Mouse (Mus musculus) left cerebral cortex, adult 18-20 months (tissue): ENCODE data around the gene Palm. TPM values are rescaled to one million over a fixed set of nuclear protein-coding genes. Genes with fewer than 3 reads are reported as not detected.
A peak's percentile ranks its signal among the peaks of the same experiment; 100 is the strongest.

ENCODE experiments used
- DNase-seq, 2 experiments: peaks; one replicate each; pipeline ENCODE4 v3.0.0; 2021 to 2022; ENCODE audit warnings: low spot score in 2 of 2, mixed read lengths in 1 of 2
- total RNA-seq, 2 experiments: library from RNA; stranded (reverse); gene quantifications; 2 replicates each; pipeline ENCODE4 v1.2.3; 2021

Gene Palm
- total RNA-seq, 2 experiments from 2014 or later: 290 to 308 TPM

DNA sequence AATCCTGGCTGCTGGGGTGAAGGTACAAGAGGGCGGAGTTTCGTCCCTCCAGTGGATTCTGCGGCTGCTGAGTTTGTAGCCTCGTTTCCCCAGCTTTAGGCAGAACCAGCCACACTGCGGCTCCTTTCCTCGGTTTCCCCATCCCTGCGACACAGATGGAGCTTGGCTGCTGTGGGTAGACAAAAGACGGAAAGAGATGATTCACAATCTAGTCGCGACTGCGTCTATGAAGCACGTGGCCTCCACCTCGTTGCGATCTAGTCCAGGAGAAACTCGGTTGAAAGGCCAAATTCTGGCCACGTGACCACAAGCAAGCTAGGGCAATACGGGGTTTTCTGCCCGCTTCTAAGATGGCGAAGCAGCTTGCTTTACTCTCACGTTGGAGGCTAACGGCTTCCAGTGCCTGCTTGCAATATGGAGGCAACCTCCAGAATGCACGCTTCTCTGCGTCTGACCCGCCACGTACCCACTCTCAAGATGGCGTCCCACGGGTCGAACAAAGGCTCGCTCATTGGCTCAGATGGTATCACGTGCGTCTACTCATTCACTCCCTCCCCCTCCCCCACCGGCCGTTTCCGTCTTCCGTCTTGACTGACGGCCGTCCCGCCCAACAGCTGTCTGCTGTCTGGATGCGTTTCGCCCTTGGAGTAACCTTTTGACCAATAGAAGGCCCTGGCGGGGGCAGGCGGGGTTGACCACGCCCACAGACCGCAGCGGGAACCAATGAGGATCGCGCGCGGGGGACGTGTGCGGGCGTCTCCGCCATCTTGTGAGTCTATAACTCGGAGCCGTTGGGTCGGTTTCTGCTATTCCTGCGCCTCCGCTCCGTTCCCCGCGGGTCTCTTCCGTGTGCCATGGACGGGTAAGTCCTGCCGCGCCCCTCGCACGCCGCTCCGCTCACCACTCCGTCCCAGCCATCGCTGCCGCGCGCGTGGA, 60.8 kb downstream of the Palm start, which contains the start of gene Ptbp1:
Ptbp1 (plus strand) TSS at position 568 of the 936 bp plus-strand sequence.
- DNase-seq: peak; percentile 99

DNA sequence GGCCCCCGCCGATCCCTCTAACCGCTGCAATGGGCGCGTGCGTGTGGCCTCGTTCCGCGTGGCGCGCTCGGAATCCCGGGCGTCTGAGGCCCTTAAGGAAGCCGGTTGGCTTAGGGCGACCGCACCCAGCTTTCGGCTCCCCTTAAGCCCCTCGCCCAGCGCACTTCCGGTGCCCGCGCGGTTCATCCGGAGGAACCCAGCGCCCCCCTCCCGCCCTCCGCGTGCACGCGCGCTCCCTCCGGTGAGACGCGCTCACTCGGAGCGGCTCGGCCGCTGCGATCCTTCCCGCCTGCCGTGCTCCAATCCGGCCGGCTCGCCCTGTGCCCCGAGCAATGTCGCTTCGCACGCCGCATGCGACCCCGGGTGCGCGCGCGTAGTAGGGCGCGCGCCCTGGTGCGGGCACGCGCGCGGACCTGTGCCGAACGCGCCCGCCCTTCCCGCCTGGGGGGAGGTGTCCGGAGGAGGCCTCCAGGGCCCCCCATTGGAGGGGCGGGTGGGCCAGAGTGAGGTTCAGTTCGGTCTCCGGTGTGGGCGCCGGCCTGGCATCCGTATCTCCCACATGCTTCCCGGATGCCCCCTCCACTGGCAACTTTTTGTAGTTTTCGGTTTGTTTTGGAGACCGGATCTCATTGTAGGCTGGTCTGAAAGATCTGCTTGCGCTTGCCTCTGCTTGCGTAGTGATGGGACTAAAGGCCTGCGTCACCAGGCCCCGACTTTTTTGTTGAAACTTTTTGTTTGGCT, 61.6 kb downstream of the Palm start:
- DNase-seq: peak; percentile 43 to 53

DNA sequence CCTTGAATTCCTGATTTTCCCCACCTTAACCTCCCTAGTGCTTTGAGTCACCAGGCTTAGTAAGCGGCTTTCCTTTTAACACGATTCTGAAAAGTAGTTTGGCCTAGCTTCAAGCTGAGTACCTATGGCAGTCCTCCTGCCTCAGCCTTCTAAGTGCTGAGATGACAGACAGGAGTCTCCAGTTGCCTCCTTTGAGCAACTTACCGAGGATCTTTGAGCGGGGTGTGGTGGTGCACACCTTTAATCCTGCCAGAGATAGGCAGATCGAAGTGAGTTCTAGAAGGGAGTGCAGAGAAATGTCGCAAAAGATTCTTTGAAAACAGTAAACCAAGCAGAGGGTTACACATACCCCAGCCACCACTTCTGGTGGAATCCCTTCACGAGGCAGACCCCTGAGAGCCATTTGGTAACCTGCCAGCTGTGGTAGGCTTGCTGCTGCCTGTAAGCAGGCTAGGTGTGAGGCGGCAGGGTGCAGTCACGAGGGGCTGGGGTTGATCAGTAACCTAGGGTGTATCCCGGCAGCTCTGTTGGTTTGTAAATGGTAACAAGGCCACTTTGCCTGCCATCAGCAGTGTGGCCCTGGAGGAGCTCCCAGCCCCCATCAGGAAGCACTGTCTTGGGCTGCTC, 62.3 kb downstream of the Palm start:
- DNase-seq: no peak

DNA sequence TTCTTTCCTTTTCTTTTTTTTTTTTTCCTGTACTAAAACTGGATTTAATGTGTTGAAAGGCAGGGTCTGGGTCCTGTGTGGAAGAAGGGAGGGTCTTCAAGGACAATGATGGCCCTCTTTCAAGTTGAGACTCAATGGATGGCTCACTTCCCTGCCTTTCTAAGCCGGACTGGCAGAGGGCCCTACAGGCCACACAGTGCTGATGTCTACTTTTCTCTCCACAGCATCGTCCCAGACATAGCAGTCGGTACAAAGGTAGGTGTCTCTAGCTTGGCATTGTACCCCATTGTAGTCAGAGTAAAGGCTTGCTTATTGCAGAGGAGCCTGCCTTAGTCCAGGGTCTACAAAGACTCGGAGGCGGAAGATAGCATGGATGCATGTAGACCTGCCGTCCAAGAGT, 62.9 kb downstream of the Palm start:
- no peak for DNase-seq

DNA sequence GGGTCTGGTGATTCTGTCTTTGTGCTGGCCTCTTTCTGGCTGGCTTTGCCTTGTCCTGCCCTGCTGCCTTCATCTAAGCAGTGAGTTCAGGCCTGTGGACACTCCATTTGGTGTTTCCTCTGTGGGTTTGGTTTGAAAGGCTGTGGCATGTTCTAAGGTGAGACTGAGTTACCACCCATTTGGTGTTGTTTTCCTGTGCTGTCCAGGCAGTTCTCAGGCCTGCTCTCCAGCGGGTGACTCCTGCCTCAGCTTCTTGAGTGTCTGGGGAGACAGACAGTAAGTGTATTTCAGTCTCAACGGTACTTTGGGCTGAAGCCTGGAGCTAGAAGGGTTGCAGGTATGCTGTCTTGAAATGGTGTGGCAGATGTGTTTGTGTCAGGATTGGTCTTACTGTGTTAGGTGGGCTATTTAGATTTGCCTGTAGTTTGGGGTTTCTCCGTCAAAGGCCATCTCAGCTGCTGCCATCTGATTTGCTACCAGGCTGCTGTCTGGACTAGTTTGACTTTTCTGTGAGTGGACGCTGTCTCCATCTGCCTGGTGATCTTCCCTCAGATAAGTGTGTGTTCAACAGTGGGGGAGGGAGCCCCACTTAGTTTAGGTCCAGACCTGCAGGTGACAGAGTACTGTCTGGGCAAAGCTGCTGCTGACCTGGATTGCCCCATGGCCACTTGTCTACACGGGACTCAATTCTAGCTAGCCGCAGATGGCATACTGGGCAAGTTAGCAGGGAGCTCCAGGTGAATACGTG, 63.5 kb downstream of the Palm start:
- no peak for DNase-seq

DNA sequence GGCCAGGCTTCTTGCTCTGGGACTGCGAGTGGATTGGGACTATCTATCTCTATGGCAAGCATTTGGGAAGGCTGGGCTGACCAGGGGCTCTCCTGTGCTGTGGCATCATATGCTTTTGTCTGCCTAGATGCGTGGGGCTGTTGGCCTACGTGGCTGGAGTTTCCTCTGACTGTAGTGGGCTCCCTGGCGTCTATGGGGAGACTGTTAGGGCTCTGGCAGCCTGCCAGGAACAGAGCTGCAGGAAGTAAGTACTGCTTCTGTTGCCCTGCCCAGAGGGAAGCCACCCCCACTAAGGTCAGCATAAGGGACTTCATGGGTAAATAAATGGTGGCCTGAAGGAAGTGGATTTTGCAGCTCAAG, 64.1 kb downstream of the Palm start:
- no peak for DNase-seq

DNA sequence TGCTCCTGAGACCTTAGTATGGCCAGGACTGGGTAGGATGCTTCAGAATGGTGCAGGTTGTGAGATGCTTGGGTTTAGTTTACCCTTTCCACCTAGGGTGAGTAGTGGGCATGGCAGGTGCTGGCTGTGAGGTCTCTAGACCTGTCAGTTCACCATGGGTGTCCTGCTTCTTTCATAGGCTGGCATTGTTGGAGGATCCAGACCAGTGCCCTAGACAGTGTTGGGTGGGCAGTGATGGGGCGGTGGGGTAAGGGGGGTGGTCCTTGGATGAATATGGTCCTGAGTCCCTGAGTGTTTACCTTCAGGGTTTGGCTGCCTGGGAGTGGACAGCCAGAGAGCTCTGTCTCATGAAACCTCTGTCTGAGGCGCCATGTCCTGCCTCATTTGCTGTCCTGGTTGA, 64.5 kb downstream of the Palm start:
- no peak for DNase-seq

DNA sequence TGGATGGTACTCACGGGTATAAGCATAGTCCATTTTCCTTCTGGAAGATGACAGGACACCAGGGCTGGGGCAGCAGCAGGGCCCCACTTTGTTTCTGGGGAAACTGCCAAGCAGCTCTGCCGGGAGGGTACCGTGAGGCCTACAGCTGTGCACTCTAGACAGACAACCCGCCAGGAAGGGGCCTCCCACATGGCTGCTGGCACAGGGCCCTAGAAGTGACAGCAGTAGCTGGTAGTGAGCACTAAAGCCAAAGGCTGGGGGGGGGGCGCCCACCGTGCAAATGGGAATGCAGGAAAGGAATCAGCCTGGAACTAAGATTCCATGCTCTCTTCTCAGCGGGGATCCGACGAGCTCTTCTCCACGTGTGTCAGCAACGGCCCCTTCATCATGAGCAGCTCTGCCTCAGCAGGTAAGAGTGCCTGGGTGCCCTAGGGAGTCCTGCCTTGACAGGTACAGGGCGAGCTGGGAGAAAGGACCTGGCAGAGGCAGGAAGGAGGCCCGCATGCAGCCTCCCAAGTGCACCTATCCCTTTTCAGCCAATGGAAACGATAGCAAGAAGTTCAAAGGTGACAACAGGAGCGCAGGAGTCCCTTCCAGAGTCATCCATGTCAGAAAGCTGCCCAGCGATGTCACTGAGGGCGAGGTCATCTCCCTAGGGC, 65.2 kb downstream of the Palm start:
- DNase-seq: peak; percentile 66 to 71

DNA sequence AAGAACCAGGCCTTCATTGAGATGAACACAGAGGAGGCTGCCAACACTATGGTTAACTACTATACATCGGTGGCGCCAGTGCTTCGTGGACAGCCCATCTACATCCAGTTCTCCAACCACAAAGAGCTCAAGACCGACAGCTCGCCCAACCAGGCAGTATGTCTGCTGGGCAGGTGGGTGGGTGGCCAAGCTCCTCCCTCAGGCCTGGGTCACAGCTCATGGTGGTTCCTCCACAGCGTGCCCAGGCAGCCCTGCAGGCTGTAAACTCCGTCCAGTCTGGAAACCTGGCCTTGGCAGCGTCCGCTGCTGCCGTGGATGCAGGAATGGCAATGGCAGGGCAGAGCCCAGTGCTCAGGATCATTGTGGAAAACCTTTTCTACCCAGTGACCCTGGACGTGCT, 65.7 kb downstream of the Palm start:
- no peak for DNase-seq

DNA sequence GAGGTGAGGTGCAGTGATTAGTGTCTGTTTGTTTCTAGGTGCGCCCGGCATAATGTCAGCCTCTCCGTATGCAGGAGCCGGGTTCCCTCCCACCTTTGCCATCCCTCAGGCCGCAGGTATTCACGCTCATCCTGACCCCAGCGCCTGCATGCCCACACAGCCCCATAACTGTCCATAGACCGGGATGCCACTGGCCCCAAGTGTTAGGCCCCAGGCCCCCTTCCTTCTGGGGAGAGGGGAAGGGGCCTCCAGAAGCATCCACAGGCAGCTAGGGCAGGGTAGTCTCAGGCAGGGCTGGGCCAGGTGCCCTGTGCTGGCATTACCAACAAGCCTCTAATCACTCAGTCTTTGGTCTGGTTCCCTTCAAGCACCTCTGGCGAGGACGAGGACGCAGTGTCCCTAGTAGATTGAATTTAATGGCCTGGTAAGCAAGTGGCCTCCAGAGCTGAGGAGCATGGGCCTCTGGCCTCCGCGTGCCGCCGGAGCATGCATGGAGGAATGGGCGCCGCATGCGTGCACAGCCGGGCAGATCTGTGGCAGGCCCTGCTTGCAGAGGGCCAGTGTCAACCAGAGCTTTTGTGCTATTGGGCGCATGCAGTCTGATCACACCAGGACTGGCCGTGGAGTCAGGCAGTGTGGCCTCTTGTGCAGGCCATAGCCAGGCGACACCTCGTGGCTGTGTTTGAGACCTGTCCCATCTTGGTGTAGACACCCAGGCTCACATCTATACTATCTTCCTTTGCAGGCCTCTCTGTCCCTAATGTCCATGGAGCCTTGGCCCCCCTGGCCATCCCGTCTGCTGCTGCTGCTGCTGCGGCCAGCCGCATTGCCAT, 66.9 kb downstream of the Palm start:
- no peak for DNase-seq

DNA sequence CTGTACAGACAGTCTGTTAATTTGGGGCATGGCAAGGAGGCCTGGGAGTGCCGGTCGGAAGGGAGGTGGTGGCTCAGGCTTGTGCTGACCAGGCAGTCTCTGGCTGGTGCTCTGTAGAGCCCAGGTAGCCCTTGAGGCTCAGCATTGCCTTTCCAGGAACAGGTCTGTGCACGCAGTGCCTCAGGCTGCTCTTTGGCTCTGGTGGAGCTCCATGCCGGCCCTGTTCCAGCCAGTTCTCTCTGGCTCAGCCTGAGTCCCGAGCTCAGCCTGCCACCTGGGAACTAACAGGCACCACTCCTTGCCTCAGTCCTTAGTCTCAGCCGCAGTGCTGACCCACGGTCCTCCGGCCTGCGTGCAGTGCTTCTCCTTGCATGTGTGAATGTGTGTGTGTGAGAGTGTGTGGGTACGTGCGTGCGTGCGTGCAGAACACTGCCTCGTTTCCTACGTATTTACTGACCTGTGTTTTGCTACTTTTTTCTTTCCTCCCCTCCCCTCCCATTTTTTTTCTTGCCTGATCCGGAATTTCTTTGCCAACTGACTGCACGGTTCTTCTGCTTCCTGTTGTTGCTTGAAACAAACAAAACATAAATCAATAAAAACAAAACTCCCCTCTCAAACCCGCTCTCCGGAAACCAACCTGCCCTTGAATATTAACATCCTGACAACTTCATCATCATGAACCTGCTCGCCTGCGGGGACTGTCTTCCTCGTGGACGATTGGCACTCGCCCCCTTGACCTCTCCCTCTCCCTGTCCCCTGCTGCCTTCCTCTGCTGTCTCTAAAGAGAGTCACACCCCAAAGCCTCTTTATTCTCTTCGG, 68.1 kb downstream of the Palm start:
- no peak for DNase-seq

DNA sequence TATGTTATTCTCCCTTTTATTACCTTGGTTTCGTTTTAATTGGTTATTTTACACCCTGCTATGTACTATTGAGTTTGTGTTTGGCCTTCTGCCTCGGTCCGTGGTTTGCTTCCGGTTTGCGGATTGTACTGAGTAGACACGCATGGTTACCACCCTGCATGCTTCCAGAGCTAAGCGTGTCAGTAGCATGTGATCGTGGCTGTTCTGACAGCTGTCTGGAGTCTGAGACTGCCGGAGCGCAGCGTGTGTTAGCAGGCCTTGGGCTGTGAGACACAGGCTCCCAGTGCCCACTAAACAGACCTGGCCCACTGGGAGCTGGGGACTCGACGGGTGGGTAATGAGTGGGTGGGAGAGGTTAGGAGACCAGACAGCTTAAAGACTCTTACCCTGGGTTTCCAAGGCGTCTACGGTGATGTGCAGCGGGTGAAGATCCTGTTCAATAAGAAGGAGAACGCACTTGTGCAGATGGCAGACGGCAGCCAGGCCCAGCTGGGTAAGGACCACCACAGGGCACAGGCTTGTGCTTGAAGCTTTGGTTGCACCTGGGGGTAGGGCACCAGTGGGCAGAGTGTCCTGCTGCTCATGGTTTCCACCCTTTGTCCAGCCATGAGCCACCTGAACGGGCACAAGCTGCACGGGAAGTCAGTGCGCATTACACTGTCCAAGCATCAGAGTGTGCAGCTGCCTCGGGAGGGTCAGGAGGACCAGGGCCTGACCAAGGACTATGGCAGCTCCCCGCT, 68.8 kb downstream of the Palm start:
- no peak for DNase-seq

DNA sequence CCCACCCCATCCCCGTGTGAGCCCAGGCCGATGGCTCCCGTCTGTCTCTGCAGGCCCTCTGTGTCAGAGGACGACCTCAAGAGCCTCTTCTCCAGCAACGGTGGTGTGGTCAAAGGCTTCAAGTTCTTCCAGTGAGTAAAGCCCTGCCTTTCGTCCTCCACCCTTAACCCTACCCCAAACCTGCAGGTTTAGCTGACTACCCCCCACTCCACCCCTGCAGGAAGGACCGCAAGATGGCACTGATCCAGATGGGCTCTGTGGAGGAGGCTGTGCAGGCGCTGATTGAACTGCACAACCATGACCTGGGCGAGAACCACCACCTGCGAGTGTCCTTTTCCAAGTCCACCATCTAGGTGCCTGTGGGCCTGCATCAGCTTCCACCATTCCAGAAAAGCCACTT, 69.6 kb downstream of the Palm start:
- no peak for DNase-seq

DNA sequence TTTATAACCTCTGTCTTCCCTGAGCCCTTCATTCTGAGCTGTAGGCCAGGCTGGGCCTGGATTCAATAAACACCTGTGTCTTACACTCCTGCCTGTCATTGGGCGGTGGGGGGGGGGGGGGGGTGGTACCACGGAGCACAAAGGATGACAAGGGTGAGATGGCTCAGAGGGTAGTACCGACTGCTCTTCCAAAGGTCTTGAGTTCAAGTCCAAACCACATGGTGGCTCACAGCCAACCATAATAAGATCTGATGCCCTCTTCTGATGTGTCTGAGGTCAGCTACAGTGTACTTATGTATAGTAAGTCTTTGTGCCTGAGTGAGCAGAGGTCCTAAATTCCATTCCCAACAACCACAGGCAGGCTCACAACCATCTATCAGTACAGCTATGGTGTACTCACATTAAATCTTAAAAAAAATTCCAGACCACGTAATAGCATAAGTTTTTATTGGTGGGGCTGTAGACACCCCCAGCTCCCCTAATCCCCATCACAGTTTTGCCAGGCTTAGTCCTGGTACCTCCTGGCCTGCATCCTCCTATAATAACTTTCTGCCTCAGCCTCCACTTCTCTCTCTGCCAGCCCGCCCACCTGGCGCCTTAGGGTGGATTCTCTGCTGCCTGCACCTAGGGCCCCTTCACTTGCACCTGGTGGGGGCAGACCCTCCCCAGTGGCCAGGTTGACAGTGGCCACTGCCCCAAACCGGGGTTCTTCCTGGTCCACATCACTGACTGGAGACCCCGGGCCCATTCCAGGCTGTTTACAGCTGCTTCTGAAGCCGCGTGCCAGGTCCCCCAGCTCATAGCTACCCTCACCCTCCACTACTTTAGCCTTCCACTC, 71.2 kb downstream of the Palm start:
- no peak for DNase-seq

DNA sequence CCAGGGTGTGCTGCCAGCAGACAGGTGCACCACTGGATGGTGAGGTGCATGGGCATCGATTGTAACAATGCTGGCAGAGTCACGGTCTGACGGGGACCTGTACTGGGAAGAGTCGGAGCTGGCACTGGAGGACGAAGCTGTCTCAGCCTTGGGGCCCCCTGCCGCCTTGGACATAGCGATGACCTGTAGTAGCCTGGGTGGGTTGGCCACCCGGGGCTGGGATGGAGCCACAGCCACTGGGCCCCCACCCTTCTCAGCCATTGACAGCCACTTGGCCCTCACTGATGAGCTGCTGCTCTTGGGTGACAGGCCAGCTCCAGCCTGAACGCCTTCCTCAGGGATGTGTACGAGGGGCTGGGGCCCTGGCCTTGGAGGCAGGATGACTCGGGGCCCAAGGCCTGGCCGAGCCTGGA, 71.8 kb downstream of the Palm start:
- DNase-seq: no peak

DNA sequence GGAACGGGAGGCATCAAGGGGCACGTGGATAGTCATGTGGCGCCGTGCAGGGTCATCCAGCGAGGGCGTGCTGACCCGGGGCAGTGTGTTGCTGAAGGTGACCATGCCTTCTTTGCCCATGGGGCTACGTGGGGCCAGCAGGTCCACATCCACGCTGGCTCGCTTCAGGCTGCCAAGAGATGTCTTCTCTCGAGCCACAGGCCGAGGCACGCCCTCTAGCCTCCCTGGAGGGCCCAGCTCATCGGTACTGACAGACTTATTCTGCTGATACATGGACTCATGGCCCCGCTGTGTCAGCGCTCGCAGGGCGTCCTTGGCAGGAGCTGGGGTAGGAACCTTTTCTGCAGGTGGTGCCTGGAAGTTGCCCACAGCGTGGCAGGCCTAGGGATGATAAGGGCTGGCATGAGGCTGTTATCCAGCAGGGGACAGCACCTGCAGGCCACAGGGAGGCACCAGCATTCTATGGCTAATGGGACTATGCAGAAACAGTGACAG, 72.5 kb downstream of the Palm start:
- no peak for DNase-seq

DNA sequence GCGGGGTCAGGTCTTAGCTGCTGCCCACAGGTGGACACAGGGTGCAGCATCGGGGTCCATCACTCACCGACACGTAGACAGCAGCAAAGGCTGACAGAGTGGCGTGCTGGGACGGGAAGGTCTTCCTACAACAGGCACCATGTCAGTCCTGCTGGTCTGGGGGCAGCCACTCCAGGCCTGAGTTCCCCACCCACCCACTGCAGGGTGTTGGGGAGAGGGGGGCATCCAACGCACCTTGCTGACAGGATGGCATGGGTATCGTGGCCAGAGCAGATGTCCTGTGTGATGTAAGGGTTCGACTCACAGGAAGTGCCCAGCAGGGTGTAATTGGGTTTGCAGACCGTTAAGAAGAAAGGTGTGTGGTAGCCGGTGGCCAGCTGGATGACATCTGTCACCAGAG, 73.2 kb downstream of the Palm start:
- DNase-seq: no peak
